Mouse (Mus musculus) liver, embryonic 14.5 days (tissue): ENCODE measurements at regions not wholly inside any gene's neighbourhood (a gene's known extent, or its start where the extent isn't known, plus 50 kb on each side); places are given as distances from the start of the nearest gene placed in this dataset.

ENCODE experiments used
- CTCF ChIP-seq: IDR thresholded peaks from 2 replicates; pipeline ENCODE4 v1.5.1; 2016; ENCODE audit warnings: antibody characterized with exemption, low read depth, control low read depth
- EP300 ChIP-seq: IDR thresholded peaks from 2 replicates; pipeline ENCODE4 v1.6.1; 2016; ENCODE audit warnings: antibody characterized with exemption, low read depth

GRCm38 (mm10) chr7:135790167-135790566 is 74.0 kb upstream of the Mki67 start:
- no peak for TF ChIP-seq CTCF
- TF ChIP-seq EP300: no peak
